Mouse (Mus musculus): ENCODE measurements around the gene Maml3.

The Maml3 gene

DNA sequence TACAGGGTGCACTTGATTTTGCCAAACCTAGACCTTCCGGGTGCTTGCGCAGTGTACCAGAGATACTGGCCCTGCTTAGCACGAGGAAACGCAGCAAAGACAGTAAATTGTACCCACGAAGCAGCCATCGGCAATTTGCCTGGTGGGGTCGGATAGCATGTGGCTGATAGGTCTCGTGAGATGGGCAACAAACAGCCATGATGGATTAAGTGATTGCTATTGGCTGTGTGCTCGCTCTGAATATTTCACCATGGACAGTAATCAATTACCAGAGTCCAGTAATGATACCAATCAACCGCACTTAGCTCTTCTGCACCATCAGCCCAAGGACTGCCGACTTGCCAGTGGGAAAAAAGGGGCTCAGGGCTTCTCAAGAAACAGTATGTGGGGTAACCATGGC lies 150.9 kb downstream of the Maml3 start:
- DNase-seq (ENCODE audit: low spot score): no peak

DNA sequence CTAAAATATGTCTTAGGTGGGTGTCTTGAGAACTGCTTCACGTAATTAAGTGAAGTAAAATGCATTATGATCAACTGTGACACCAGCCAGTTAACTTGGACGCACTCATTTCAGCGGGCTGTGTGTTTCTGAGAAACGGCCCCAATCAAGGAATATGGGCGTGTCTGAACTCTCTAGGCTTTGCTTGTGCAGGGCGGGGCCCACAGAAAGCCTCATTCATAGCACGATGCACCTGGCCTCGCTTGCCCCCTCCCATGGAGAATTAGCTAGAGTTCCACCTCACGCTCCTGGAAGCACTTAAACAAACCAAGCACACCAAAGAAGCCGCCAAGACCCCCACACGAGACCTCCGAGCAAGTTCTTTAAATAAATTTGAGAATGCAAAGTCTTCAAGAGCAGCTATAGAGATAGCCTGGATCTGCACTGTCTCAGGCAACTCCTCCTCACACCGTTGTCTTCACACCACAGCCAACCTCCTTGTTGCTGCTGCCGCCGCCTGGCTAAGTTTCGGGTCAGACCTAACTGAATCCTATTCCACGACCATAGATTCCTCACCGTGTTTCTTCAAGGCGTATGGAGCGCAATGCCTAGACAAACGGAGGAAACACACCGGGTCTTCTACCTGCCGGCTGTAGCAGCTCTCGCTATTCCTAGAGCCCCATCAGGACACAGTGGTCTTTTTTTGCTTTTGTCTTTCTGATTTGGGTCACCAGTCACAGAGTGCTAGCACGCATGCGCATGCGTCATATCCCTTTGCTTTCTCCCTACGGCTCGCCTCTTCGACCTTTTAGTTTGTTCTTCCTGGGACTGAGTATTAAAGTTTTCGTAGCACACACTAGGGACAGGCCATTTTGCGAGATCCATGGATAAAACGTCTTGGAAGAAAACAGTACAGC lies 151.9 kb downstream of the Maml3 start:
- DNase-seq (ENCODE audit: low spot score): no peak

DNA sequence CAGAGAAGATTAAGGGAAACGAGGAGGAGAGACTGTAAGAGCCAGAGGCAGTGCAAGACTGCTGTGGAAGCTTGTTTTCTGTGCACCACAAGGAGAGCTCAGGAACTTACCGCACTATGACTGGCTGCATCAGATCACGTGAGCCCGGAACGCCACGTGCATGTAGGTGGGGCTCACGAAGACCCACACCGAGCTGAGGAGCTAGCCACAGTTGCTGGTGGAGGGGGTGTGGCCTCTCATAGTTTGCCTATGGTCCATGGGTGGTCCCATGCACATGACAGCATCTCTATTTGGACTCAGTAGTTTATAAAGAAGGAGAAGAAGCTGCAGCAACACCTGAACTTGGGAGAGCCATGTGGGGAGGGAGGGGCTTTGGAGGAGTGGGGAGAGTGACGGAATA lies 152.6 kb downstream of the Maml3 start:
- no peak for DNase-seq (ENCODE audit: low spot score)

DNA sequence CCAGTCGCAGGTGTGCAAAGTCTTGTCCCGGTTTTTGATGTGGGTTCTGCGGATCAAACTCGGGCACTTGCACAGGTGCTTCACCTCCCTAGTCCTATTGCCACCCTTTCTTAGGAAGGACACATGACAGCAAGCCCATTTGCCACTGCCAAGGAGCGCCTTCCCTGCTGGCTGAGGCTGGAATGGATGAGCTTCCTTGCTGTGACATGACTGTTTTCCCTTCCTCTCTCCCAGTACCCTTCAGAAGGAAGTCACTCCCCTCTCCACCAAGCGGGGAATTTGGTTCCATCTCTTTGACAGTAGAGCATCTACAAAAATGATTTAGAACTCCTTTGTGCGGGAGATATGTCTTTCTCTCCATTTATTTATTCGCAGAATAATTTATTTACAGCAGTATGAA lies 155.2 kb downstream of the Maml3 start:
- DNase-seq (ENCODE audit: low spot score): no peak

DNA sequence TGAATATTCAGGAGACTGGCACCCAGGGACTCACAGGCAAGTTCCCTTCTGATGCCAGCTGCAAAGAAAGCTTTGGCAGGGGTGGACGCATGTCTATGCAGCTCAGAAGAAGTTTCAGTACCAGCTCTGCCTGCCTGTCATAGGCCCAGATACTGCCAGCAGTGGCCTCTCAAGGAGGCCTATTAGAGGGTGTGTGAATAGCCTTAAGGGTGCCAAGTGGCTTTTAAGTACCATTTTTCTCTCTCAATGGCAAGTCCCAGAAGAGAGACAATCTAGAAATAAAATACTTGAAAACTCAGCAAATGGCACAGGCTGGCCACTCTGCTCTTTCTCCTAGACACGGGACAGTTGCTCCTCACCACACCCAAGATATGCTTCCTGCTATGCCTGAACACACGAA lies 157.7 kb downstream of the Maml3 start:
- DNase-seq (ENCODE audit: low spot score): no peak

DNA sequence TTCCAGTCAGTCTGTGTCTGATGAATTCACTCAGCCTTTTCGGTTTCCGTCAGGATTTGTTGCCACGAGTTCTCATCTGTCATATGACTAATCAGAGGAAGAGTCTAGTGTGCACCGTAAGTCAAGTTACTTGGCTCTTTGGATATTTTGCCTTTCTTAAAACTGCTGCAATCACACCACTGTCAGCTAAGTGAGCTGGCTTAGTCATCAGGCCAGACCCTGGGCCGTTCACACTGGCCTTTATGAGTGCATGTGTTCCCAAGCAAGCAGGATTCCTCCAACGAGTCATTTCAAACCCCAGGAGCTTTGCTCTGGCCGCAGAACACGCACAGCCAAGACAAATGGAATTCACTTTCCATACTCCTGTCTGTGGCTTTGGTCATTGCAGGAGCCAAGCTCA lies 161.2 kb downstream of the Maml3 start:
- no peak for DNase-seq (ENCODE audit: low spot score)

DNA sequence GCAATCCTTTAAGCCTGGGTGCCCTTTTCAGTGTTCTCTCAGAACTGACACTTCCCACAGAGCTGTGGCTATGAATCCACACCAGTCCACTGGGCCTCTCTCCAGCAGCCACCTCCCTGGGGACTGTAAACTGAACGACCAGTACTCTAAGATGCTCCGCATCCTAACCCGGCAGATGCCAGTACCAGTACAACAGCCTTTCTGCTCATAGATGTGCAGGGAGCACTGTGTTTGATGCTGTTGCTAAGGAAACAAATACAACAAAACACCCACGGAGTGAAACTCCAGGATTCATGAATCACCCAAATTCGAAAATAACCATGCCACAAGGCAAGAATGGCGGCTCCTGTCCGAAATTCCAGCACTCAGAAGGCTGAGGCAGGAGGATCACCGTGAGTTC lies 163.1 kb downstream of the Maml3 start:
- DNase-seq (ENCODE audit: low spot score): peak; percentile 59

DNA sequence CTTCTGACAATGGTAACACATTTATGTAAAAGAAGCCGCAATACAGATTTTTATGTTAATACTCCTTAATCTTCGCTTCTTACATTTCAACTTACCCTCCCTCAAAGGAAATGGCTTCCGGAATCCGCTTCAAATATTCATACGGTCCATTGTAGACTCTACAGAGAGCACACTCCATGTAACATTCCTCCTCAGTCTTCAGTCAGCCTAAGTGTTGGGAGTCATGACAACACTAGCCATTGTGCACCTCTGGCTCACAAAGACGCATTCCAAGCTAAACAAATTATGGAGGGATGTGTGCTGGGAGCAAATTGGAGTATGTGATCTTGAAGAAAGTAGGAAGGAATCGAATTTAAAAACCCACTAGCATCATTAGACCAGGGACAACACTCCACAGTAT lies 165.0 kb downstream of the Maml3 start:
- DNase-seq (ENCODE audit: low spot score): no peak

DNA sequence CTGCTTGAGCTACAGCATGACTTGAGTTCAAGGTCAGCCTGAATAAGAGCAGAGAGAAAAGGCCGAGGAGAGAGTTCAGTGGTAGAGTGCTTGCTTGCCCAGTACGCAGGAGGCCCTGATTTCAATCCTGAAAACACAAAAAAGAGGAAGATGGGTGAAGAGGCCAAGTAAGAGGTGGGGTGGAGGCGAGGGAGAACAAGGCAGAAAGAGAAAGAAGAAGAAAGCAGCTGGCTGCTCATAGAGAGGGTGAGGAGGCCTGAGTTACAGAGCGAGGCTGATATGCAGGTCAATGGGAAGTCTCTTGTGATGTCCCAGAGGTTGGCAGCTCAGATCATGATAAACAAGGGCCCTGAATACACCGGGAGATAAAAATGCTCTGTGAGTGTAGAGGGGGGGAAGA lies 165.8 kb downstream of the Maml3 start:
- no peak for DNase-seq (ENCODE audit: low spot score)

DNA sequence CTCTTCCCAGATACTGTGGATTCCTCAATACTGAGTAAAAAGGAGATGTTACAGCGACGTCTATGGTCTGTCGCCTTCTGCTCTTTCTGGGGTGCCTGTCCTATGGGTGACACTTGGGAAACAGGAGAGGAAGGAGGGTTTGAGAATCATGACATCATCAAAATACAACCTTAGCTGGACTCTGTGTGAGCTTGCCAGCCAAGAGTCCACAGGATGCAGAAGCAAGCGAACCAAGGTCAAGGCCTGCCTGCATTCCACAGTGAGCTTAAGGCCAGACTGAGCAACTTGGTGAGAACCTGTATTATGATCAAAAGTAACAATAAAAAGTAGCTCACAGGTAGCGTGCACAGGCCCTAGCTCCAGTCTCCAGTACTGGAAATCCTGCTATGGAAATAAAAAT lies 167.7 kb downstream of the Maml3 start:
- no peak for DNase-seq (ENCODE audit: low spot score)

DNA sequence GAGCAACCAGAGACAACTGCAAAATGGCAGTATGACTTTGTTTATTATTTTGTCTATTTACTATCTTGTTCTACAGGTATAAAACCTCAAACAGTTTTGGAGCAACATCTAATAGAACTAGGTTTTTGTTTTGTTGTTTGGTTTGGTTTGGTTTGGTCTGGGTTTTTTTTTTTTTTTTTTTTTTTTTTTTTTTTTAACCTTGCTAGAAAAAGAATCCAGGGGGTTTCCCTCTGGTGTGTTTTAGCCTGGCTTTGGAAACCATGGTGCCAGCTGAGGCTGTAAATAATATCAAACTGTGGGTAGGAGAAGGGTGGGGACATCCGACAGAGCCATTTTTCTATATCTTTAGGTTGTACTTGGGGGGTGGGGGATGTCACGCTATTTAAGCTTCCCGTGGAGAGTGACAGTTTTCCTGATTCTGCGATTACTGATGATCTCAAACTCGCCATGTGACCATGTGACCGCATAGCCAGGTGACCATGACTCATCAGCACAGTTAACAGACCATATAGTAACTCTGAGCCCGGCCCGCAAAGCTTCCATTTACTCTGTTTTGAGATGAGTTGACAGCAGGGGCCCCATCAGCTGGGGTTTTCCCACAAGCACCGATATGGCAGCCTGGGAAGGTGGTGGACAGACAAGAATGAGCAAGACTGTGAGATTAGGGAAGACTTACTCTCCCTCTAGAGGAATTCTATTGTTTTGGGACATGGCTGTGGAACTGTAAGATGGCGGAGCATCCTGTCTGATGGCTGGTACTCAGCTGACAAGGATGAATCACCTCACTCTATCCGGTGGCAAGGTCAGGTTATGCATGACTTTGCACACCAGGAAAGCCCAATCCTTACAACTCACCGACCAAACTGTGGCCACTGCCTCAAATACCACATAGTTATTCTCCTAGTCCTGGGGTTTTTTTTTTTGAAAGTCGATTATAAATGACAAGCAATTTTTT lies 170.1 kb downstream of the Maml3 start:
- no peak for DNase-seq (ENCODE audit: low spot score)

DNA sequence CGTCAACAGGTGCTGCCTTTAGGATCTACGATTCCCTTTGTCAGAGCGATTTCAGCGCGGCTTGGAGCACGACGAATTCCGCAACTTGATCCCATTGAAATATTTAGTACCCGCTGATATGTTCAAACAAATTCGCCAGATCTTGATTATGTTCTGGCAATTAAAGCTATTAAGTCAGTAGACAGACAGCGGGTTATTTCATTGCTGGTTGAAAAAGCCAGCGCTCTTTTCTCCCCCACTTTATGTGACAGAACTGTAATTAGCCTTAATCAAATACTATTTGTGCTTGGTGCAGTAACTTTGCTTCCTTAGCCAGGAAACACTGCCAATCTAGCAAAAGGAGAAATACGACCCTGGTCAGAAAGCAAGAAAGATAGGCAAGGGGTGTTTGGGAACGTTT lies 176.7 kb downstream of the Maml3 start:
- DNase-seq (ENCODE audit: low spot score): no peak

DNA sequence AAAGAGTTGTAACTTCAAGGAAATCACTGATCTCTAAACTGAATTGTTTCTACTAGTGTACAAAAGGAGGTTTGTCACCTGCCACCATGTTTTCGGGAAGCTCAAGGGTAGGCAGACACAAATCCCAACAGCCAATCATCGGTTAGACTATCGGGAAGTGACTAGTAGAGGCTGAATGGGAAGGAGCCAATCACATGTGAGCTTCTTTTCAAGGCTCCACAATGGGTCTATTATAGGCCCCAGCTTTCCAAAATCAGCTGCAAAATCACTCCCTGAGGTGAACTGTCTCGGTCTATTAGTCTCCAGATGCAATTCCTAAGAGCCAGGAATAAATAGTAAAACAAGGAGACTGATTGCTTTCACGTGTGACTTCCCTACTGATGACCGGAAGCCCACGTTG lies 177.3 kb downstream of the Maml3 start:
- peak; percentile 26 for DNase-seq (ENCODE audit: low spot score)

DNA sequence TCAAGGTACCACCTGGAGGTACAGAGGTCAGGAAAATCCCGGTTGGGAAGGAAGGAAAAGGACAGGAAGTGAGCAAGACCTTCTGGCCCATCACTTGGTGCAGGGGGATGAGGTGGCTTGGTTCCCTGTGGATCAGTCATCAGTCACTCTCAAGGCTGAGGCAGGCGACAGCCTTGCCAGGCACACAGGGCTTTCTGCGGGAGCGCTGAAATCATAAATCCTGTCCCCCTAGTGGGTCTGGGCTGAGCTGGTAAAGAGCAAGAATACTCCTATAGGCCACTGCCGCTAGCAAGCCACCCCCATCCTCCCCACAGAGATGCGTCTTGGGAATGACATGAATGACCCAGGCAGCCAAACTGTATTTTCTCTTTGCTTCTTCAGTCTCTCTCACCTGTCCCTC lies 177.8 kb downstream of the Maml3 start:
- DNase-seq (ENCODE audit: low spot score): no peak

DNA sequence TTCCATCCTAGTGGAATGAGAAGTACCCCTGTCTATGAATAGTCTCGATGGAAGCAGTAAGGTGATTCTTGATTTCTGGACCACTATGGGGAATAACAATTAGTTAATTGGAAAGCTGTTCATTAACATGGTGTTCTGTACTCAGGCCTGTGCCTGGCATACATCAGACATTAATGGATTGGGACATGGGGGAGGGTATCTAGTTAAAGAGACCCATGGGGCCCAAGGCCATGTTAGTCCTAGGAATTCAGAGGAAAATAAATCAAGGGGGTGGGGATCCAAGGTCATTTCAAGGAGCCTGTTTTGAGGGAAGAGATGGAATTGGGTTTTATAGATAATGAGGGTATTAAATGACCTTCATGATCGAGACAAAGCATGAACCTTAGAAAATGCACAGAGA lies 179.1 kb downstream of the Maml3 start:
- no peak for DNase-seq (ENCODE audit: low spot score)

DNA sequence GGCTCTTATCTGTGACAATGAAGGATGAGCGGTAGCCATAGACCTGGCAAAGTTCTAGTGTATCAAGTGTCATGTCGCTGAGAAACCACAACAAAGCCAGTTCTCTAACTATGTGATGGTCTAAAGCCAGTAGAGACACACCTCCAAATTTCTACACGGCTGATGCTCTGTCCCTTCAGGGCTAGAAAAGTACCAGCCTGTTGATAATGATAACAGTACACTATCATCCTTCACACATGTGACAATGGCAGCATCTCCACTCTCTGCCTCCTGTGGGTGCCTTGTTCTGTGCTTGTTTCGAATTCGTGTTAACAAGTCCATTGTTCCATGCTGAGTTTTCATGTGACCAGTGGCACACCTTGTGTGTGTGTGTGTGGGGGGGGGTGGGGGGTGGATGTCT lies 180.2 kb downstream of the Maml3 start:
- no peak for DNase-seq (ENCODE audit: low spot score)

DNA sequence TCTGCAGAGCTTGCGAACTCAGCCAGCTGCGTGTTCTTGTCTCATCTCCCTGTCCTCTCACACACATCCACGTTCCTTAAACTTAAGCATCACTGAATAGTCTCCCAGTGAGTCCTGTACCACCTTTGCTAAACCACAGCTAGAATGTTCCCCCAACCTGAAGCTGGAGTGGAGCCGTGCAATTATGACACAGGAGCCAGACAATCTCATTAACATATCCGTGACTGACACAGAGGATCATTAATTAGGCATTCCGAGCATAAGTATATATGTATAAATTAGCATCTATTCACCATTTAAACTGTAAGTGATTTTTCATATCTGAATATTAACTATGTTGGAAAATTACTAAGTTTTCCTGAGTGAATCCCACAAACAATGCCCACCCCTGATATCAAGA lies 181.1 kb downstream of the Maml3 start:
- no peak for DNase-seq (ENCODE audit: low spot score)

DNA sequence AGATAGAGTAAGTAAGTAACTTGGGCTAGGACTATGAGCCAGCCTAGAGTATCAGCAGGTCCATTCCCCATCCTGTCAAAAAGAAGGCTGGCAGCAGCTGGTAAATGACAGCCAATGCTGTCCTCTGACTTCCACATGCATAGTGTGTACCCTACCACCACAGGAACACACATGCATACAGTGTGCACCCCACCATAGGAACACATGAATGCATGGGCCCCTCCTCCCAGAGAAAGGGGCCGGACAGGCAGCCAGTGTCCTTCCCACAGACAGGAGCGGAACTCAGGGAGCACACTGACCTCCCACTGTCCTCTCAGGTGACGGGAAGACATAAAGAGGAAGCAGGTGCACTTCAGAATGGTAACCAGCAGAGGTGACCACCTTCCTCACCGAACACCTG lies 188.0 kb downstream of the Maml3 start:
- no peak for DNase-seq (ENCODE audit: low spot score)

DNA sequence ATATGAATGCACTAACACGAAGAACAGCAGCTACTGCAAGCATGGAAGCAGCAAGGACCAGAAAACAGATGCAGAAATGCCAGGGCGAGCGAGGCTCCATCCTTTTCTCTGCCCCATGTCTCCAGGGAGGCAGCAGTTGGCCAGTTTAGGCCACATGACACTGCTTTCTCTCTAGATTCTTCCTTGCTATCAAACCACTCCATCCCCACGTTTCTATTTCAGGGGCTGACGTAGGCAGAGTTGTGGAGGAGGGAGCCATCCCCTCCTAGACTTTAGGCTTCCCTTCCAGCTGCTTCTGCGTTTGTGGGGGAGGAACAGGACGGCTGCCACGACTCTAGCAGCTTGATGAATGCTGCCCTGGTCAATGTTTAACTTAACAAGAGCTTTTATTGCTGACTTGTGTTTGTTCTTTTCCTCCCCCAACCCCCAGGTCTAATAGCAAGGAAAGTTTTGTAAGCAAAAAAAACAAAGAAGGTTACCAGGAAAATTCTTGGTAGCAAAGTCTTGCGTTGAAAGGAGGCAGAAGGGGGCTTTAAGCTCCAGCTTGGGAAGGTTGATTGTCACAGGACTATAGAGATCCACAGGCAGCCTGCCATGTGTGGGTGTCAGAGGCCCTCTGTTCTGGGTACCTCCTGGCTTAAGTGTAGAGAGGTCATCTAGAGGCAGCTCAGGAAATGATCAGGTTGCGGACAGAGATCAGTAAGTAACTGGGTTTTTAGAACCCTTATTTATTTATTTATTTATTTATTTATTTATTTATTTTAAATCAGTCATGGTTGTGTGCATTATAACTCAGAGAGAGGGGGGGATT lies 188.6 kb downstream of the Maml3 start:
- DNase-seq (ENCODE audit: low spot score): peak; percentile 69

DNA sequence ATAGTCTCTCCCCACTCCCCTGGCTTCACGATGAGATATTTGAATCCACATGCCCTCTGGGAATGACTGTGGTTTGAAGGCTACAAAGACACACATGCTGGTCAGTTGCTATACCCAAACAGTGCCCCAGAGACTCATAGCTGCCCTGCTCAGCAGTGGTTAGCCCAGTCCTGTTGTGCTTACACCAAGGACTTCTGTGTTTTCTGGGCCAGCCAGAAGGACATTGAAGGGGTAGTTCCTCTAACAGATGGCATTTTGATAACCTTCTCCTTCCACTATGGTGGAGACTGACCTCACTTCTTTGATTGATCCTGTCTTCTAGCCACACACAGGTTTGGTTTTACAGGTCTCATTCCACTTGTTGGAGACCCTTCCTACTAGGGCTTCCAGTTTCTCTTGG lies 189.5 kb downstream of the Maml3 start:
- no peak for DNase-seq (ENCODE audit: low spot score)

DNA sequence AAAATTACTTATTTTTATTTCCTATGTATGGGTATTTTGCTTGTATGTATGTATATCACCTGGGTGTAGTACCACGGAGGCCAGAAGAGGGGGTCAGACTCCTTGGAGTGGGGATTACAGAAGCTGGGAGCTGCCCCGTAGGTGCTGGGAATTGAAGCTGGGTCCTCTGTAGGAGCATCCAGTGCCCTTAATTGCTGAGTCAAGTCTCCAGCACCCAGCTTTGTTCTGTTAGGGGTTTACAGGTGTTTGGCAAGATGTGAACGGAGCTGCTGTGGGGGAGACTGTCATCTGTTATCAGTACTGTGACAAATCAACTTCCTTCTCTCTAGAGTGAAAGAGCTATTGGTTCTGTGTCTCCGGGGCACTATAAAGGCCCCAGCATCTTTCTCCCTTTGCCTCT lies 190.0 kb downstream of the Maml3 start:
- DNase-seq (ENCODE audit: low spot score): no peak

DNA sequence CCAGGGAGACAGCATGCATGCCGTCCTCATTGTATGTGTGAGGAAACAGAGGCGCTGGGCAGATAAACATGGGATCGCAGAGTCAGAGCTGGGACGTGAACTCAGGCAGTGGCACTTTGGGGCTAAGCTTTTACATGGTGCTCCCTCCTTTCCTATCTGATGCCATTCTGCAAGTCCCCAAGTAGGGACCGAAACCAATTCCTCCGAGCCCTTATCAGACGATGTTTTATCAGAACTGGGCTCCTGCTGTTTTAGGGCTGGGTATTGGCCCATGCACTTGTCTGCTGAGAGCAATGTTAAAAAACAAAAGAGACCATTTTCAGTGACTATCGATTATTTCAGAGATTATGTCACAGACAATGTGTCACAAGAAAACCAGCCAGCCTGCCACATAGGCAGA lies 191.4 kb downstream of the Maml3 start:
- DNase-seq (ENCODE audit: low spot score): no peak

Data from layer of hippocampus, adult 11-12 months (tissue).